Mouse (Mus musculus) ES-CJ7 (cell line): ENCODE data around the gene Ddx31.

Source experiments
- DNase-seq: peaks from one replicate; pipeline ENCODE4 v3.0.0; 2011; ENCODE audit warnings: low read depth, low spot score

Gene Ddx31

GRCm38 (mm10) chr2:28863857-28864256 is 23.7 kb downstream of the Ddx31 start:
- DNase-seq, result no peak

GRCm38 (mm10) chr2:28867495-28867894 is 27.3 kb downstream of the Ddx31 start:
- no peak for DNase-seq

GRCm38 (mm10) chr2:28875554-28875953 is 35.3 kb downstream of the Ddx31 start:
- DNase-seq, result no peak

GRCm38 (mm10) chr2:28881275-28881674 is 41.1 kb downstream of the Ddx31 start:
- DNase-seq, result no peak

- DNase-seq, result no peak
These were observed 41.8 kb downstream of the Ddx31 start for GRCm38 (mm10) chr2:28882047-28882446.

- no peak for DNase-seq
These were observed 42.8 kb downstream of the Ddx31 start for GRCm38 (mm10) chr2:28882826-28883485.

- DNase-seq, result no peak
These were observed 44.7 kb downstream of the Ddx31 start for GRCm38 (mm10) chr2:28884914-28885313.

GRCm38 (mm10) chr2:28892796-28893195 is 52.6 kb downstream of the Ddx31 start:
- no peak for DNase-seq

GRCm38 (mm10) chr2:28893526-28893925 is 53.3 kb downstream of the Ddx31 start:
- DNase-seq, result no peak

GRCm38 (mm10) chr2:28895876-28896275 is 55.7 kb downstream of the Ddx31 start:
- DNase-seq, result no peak

- DNase-seq, result no peak
These were observed 57.2 kb downstream of the Ddx31 start for GRCm38 (mm10) chr2:28897340-28897899.

- DNase-seq, result no peak
These were observed 62.1 kb downstream of the Ddx31 start for GRCm38 (mm10) chr2:28902291-28902690.

- DNase-seq, result no peak
These were observed 63.7 kb downstream of the Ddx31 start for GRCm38 (mm10) chr2:28903871-28904270.

- DNase-seq, result no peak
These were observed 64.6 kb downstream of the Ddx31 start for GRCm38 (mm10) chr2:28904786-28905185.

GRCm38 (mm10) chr2:28905561-28905960 is 65.4 kb downstream of the Ddx31 start:
- no peak for DNase-seq

- peak; percentile 75 for DNase-seq
These were observed 67.6 kb downstream of the Ddx31 start for GRCm38 (mm10) chr2:28907691-28908388.

GRCm38 (mm10) chr2:28908389-28909153 is 68.4 kb downstream of the Ddx31 start:
- no peak for DNase-seq

- no peak for DNase-seq
These were observed 69.1 kb downstream of the Ddx31 start for GRCm38 (mm10) chr2:28909186-28909817.

GRCm38 (mm10) chr2:28909818-28910710 is 69.9 kb downstream of the Ddx31 start:
- DNase-seq, result no peak

- no peak for DNase-seq
These were observed 70.7 kb downstream of the Ddx31 start for GRCm38 (mm10) chr2:28910877-28911276.
